Mouse (Mus musculus): ENCODE measurements around the gene Pkd1l1. TPM values are rescaled to one million over a fixed set of nuclear protein-coding genes. Genes with fewer than 3 reads are reported as not detected.

Gene Pkd1l1
- polyA plus RNA-seq, 1 experiment from 2014 or later = 0.12 TPM

- Histone ChIP-seq H3K4me1 (replicated peaks; ENCODE audit: insufficient read depth, low read length) (no peaks in the 10 kb centered on the region), H3K27ac (no peak overlapping the region), H3K36me3 (ENCODE audit: insufficient read depth, low read length) (no peaks in the 10 kb centered on the region), H3K4me3 (replicated peaks; ENCODE audit: low read depth, low read length) (no peak overlapping the region), H3K9me3 (replicated peaks; ENCODE audit: low read length) (no peaks in the 10 kb centered on the region), H3K4me2 (ENCODE audit: low read length) (no peak overlapping the region), H3K9ac (ENCODE audit: low read depth, low read length) (no peak overlapping the region), H3K27me3 (ENCODE audit: insufficient read depth, low read length) (no peaks in the 10 kb centered on the region)
- peak; percentile 85 for TF ChIP-seq CTCF (IDR thresholded peaks at IDR 0.05; ENCODE audit: low read depth)
- 17% methylated on average over 5 of the region's 5 CpGs for WGBS
- no peak for ATAC-seq (replicated peaks; ENCODE audit: low FRiP score, low read depth)
- peak; percentile 91 for DNase-seq (ENCODE audit: low spot score)
Measured at GRCm38 (mm10) chr11:8859868-8860267, 113.2 kb downstream of the Pkd1l1 start.

GRCm38 (mm10) chr11:8859041-8859440 is 114.0 kb downstream of the Pkd1l1 start:
- TF ChIP-seq CTCF (IDR thresholded peaks at IDR 0.05; ENCODE audit: low read depth) = no peak
- H3K27me3 ChIP-seq (ENCODE audit: insufficient read depth, low read length) = no peaks in the 10 kb centered on the region
- no peaks in the 10 kb centered on the region for H3K4me1 ChIP-seq (replicated peaks; ENCODE audit: insufficient read depth, low read length)

GRCm38 (mm10) chr11:8856125-8856524 is 116.9 kb downstream of the Pkd1l1 start:
- H3K9me3 ChIP-seq (replicated peaks; ENCODE audit: low read length) = no peaks in the 10 kb centered on the region
- no peaks in the 10 kb centered on the region for H3K36me3 ChIP-seq (ENCODE audit: insufficient read depth, low read length)
- TF ChIP-seq CTCF (IDR thresholded peaks at IDR 0.05; ENCODE audit: low read depth) = peak; percentile 24; the same call in 1 of the 2 replicates
- no peaks in the 10 kb centered on the region for H3K4me1 ChIP-seq (replicated peaks; ENCODE audit: insufficient read depth, low read length)
- WGBS = 67% methylated on average over 5 of the region's 5 CpGs
- DNase-seq (ENCODE audit: low spot score) (no peak), ATAC-seq (replicated peaks; ENCODE audit: low FRiP score, low read depth) (no peak)
- no peak overlapping the region for H3K27ac ChIP-seq
- no peaks in the 10 kb centered on the region for H3K27me3 ChIP-seq (ENCODE audit: insufficient read depth, low read length)
- H3K9ac ChIP-seq (ENCODE audit: low read depth, low read length) = no peak overlapping the region
- no peak overlapping the region for H3K4me2 ChIP-seq (ENCODE audit: low read length)
- H3K4me3 ChIP-seq (replicated peaks; ENCODE audit: low read depth, low read length) = no peak overlapping the region

More at GRCm38 (mm10) chr11:8859041-8859440, 114.0 kb downstream of the Pkd1l1 start:
- Histone ChIP-seq H3K27ac (no peak overlapping the region), H3K36me3 (ENCODE audit: insufficient read depth, low read length) (no peaks in the 10 kb centered on the region), H3K9ac (ENCODE audit: low read depth, low read length) (no peak overlapping the region), H3K4me3 (replicated peaks; ENCODE audit: low read depth, low read length) (no peak overlapping the region), H3K4me2 (ENCODE audit: low read length) (no peak overlapping the region), H3K9me3 (replicated peaks; ENCODE audit: low read length) (no peaks in the 10 kb centered on the region)
- ATAC-seq (replicated peaks; ENCODE audit: low FRiP score, low read depth) (no peak), DNase-seq (ENCODE audit: low spot score) (no peak)
- WGBS = 63% methylated on average over 3 of the region's 3 CpGs

GRCm38 (mm10) chr11:8848049-8848448 is 125.0 kb downstream of the Pkd1l1 start:
- no peak for TF ChIP-seq CTCF (IDR thresholded peaks at IDR 0.05; ENCODE audit: low read depth)

GRCm38 (mm10) chr11:8847627-8848026 is 125.4 kb downstream of the Pkd1l1 start:
- no peak for TF ChIP-seq CTCF (IDR thresholded peaks at IDR 0.05; ENCODE audit: low read depth)
- H3K4me3 ChIP-seq (replicated peaks; ENCODE audit: low read depth, low read length) = no peak overlapping the region
- no peaks in the 10 kb centered on the region for H3K4me1 ChIP-seq (replicated peaks; ENCODE audit: insufficient read depth, low read length)
- WGBS = 75% methylated on average over 2 of the region's 2 CpGs
- no peaks in the 10 kb centered on the region for H3K27me3 ChIP-seq (ENCODE audit: insufficient read depth, low read length)
- no peaks in the 10 kb centered on the region for H3K36me3 ChIP-seq (ENCODE audit: insufficient read depth, low read length)
- ATAC-seq (replicated peaks; ENCODE audit: low FRiP score, low read depth) (no peak), DNase-seq (ENCODE audit: low spot score) (no peak)
- no peak overlapping the region for H3K9ac ChIP-seq (ENCODE audit: low read depth, low read length)
- H3K4me2 ChIP-seq (ENCODE audit: low read length) = no peak overlapping the region
- H3K27ac ChIP-seq = no peak overlapping the region
- no peaks in the 10 kb centered on the region for H3K9me3 ChIP-seq (replicated peaks; ENCODE audit: low read length)

More at GRCm38 (mm10) chr11:8848049-8848448, 125.0 kb downstream of the Pkd1l1 start:
- no peaks in the 10 kb centered on the region for H3K9me3 ChIP-seq (replicated peaks; ENCODE audit: low read length)
- H3K9ac ChIP-seq (ENCODE audit: low read depth, low read length) = no peak overlapping the region
- H3K4me3 ChIP-seq (replicated peaks; ENCODE audit: low read depth, low read length) = no peak overlapping the region
- ATAC-seq (replicated peaks; ENCODE audit: low FRiP score, low read depth) (no peak), DNase-seq (ENCODE audit: low spot score) (no peak)
- H3K36me3 ChIP-seq (ENCODE audit: insufficient read depth, low read length) = no peaks in the 10 kb centered on the region
- no peaks in the 10 kb centered on the region for H3K4me1 ChIP-seq (replicated peaks; ENCODE audit: insufficient read depth, low read length)
- H3K4me2 ChIP-seq (ENCODE audit: low read length) = no peak overlapping the region
- H3K27me3 ChIP-seq (ENCODE audit: insufficient read depth, low read length) = no peaks in the 10 kb centered on the region
- no peak overlapping the region for H3K27ac ChIP-seq

GRCm38 (mm10) chr11:8836176-8836575 is 136.9 kb downstream of the Pkd1l1 start:
- no peak overlapping the region for H3K27ac ChIP-seq
- H3K27me3 ChIP-seq (ENCODE audit: insufficient read depth, low read length) = no peaks in the 10 kb centered on the region
- H3K4me3 ChIP-seq (replicated peaks; ENCODE audit: low read depth, low read length) = no peak overlapping the region
- TF ChIP-seq CTCF (IDR thresholded peaks at IDR 0.05; ENCODE audit: low read depth) = no peak
- no peaks in the 10 kb centered on the region for H3K36me3 ChIP-seq (ENCODE audit: insufficient read depth, low read length)
- WGBS = 96% methylated on average over 6 of the region's 6 CpGs
- no peaks in the 10 kb centered on the region for H3K9me3 ChIP-seq (replicated peaks; ENCODE audit: low read length)
- ATAC-seq (replicated peaks; ENCODE audit: low FRiP score, low read depth) = no peak
- no peak overlapping the region for H3K9ac ChIP-seq (ENCODE audit: low read depth, low read length)
- DNase-seq (ENCODE audit: low spot score) = no peak
- no peaks in the 10 kb centered on the region for H3K4me1 ChIP-seq (replicated peaks; ENCODE audit: insufficient read depth, low read length)
- H3K4me2 ChIP-seq (ENCODE audit: low read length) = no peak overlapping the region

GRCm38 (mm10) chr11:8834121-8834520 is 138.9 kb downstream of the Pkd1l1 start:
- no peak overlapping the region for H3K9ac ChIP-seq (ENCODE audit: low read depth, low read length)
- no peaks in the 10 kb centered on the region for H3K9me3 ChIP-seq (replicated peaks; ENCODE audit: low read length)
- no peak overlapping the region for H3K27ac ChIP-seq
- DNase-seq (ENCODE audit: low spot score) = no peak
- no peak for TF ChIP-seq CTCF (IDR thresholded peaks at IDR 0.05; ENCODE audit: low read depth)
- no peaks in the 10 kb centered on the region for H3K27me3 ChIP-seq (ENCODE audit: insufficient read depth, low read length)
- WGBS = 62% methylated on average over 4 of the region's 4 CpGs
- H3K36me3 ChIP-seq (ENCODE audit: insufficient read depth, low read length) = no peaks in the 10 kb centered on the region
- H3K4me1 ChIP-seq (replicated peaks; ENCODE audit: insufficient read depth, low read length) = no peaks in the 10 kb centered on the region
- H3K4me2 ChIP-seq (ENCODE audit: low read length) = no peak overlapping the region
- no peak overlapping the region for H3K4me3 ChIP-seq (replicated peaks; ENCODE audit: low read depth, low read length)
- ATAC-seq (replicated peaks; ENCODE audit: low FRiP score, low read depth) = no peak

Measured in kidney, postnatal 0 days (tissue).